Mouse (Mus musculus) neural tube, embryonic 11.5 days (tissue): Measurements from ENCODE around the gene 3830417A13Rik. TPM values are rescaled to one million over a fixed set of nuclear protein-coding genes. Genes with fewer than 3 reads are reported as not detected.

ENCODE experiments used
- ATAC-seq: fragments of 200-750 bp; cut with Nextera tagmentation; 2 replicates; pipeline ENCODE4 v1.8.0; 2017; ENCODE audit warnings: moderate number of reproducible peaks, mild to moderate bottlenecking, moderate TSS enrichment, moderate library complexity; ENCODE audit not compliant: insufficient read depth, low FRiP score, low TSS enrichment
- DNase-seq: peaks from one replicate; pipeline ENCODE4 v3.0.0-alpha.2; 2015; ENCODE audit warnings: low spot score
- H3K27ac ChIP-seq: fragments of 300-500 bp; sonication (generic); 2 replicates; pipeline ENCODE4 v1.5.1; 2014; ENCODE audit warnings: low read depth, mild to moderate bottlenecking, low read length
- H3K27me3 ChIP-seq: fragments of 300-500 bp; sonication (generic); 2 replicates; pipeline ENCODE4 v1.6.1; 2014; ENCODE audit warnings: mild to moderate bottlenecking, low read length, mixed read lengths; ENCODE audit not compliant: control insufficient read depth, insufficient read depth
- H3K36me3 ChIP-seq: fragments of 300-500 bp; sonication (generic); 2 replicates; pipeline ENCODE4 v1.6.1; 2014; ENCODE audit warnings: mild to moderate bottlenecking, low read length, moderate library complexity, mixed read lengths; ENCODE audit not compliant: control insufficient read depth, insufficient read depth
- H3K4me1 ChIP-seq: fragments of 300-500 bp; sonication (generic); 2 replicates; pipeline ENCODE4 v1.6.1; 2014; ENCODE audit warnings: low read length, mixed read lengths; ENCODE audit not compliant: control insufficient read depth, insufficient read depth
- H3K4me2 ChIP-seq: fragments of 300-500 bp; sonication (generic); 2 replicates; pipeline ENCODE4 v1.6.1; 2014; ENCODE audit warnings: low read depth, mild to moderate bottlenecking, moderate library complexity
- H3K4me3 ChIP-seq: fragments of 300-500 bp; sonication (generic); 2 replicates; pipeline ENCODE4 v1.5.1; 2014; ENCODE audit warnings: low read depth, low read length
- H3K9ac ChIP-seq: fragments of 300-500 bp; sonication (generic); 2 replicates; pipeline ENCODE4 v1.6.1; 2014; ENCODE audit warnings: mild to moderate bottlenecking, low read length
- H3K9me3 ChIP-seq: fragments of 300-500 bp; sonication (generic); 2 replicates; pipeline ENCODE4 v1.6.1; 2016; ENCODE audit warnings: low read length; ENCODE audit not compliant: control insufficient read depth
- WGBS: fragments of 180-500 bp; shearing (Covaris S2); extraction: QIAGEN DNeasy Blood & Tissue Kit; methylation state at CpG from one replicate; pipeline ENCODE4 v1.1.7; 2014; 5-methylcytosine and 5-hydroxymethylcytosine counted together
- polyA plus RNA-seq: library from polyadenylated mRNA; unstranded; fragments of >200 nt; fragmentation: Nextera tagmentation; extraction: Ambion mirVana; gene quantifications from 2 replicates; pipeline ENCODE4 v1.2.1, GENCODE M21; 2014

The 3830417A13Rik gene
- polyA plus RNA-seq, result 0.13 and 0.15 TPM in 2 replicates

- ATAC-seq (no peak), DNase-seq (no peak)
- no peak within 1 kb of the TSS for H3K4me3 ChIP-seq
- H3K4me2 ChIP-seq, result no peak within 1 kb of the TSS
- H3K36me3 ChIP-seq, result no peaks in the 10 kb centered on the region
- H3K27ac ChIP-seq, result no peak within 1 kb of the TSS
- H3K4me1 ChIP-seq, result no peaks in the 10 kb centered on the region
- no peaks in the 10 kb centered on the region for H3K27me3 ChIP-seq
- H3K9me3 ChIP-seq, result no peaks in the 10 kb centered on the region
- WGBS, result 86% methylated on average over 11 of the region's 11 CpGs
- no peak within 1 kb of the TSS for H3K9ac ChIP-seq
Measured at GRCm38 (mm10) chrX:64173248-64173647, at the start of gene 3830417A13Rik. Gene 3830417A13Rik (plus strand): TSS chrX:64173548.

- ATAC-seq, result no peak
- no peaks in the 10 kb centered on the region for H3K4me1 ChIP-seq
- no peaks in the 10 kb centered on the region for H3K36me3 ChIP-seq
- 73% methylated on average over 2 of the region's 2 CpGs for WGBS
- no peak within 1 kb of the TSS for H3K27ac ChIP-seq
- no peak within 1 kb of the TSS for H3K4me2 ChIP-seq
- no peaks in the 10 kb centered on the region for H3K27me3 ChIP-seq
- DNase-seq, result no peak
- H3K9me3 ChIP-seq, result no peaks in the 10 kb centered on the region
- no peak within 1 kb of the TSS for H3K9ac ChIP-seq
- H3K4me3 ChIP-seq, result no peak within 1 kb of the TSS
Measured at GRCm38 (mm10) chrX:64152098-64152497, 21.2 kb upstream of the 3830417A13Rik start, which contains the start of gene Gm6760. Gene Gm6760 (minus strand): TSS chrX:64152198.

- no peaks in the 10 kb centered on the region for H3K4me1 ChIP-seq
- no peaks in the 10 kb centered on the region for H3K36me3 ChIP-seq
- DNase-seq (no peak), ATAC-seq (no peak)
- no peak overlapping the region for H3K27ac ChIP-seq
- H3K27me3 ChIP-seq, result no peaks in the 10 kb centered on the region
- no peak overlapping the region for H3K4me2 ChIP-seq
- H3K4me3 ChIP-seq, result no peak overlapping the region
- no peaks in the 10 kb centered on the region for H3K9me3 ChIP-seq
- H3K9ac ChIP-seq, result no peak overlapping the region
Measured at GRCm38 (mm10) chrX:64181246-64181645, 7.9 kb downstream of the 3830417A13Rik start.

Other genes with a start within 250 kb of the 3830417A13Rik start
- gene Gm6760, start 21.4 kb upstream of the 3830417A13Rik start, polyA plus RNA-seq, result not detected in 2 replicates
- gene Slitrk4, start 103.4 kb downstream of the 3830417A13Rik start, polyA plus RNA-seq, result 2.5 and 3.8 TPM in 2 replicates